11 mouse cellular contexts compared by ENCODE assay signal in the genomic region with DNA sequence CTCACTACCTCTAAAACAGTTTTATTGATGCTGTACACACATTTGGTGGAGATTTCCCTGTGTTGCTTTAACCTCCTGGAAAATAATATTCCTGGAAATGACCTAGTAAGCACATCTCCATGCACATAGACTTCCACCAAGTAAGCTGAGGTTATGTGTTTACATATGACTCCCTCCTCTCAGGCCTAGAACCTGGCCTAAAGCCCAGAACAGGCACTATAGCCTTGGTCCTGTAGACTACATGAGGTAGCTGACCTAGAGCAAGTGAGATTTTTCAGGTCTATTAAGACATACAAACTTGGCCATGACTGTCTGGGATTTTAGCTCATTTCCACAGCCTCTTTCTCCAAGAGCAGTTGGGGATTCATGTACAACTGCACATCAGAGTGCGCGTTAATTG. TPM values are rescaled to one million over a fixed set of nuclear protein-coding genes. Genes with fewer than 3 reads are reported as not detected.
DNase-seq lines count a peak whose midpoint lies in the region; ATAC-seq and TF ChIP-seq lines count a peak whose summit lies in the region.
"Had no signal": no experiment of that assay in that cellular context is flagged by ENCODE, and none has a peak within 500 bp of the region (broad histone marks: within the 10 kb centered on the region; RNA-seq: fewer than 3 reads in every experiment).

No protein-coding gene starts in this region.

- peaks cover 6% of the 10 kb centered on the region; the same call in 1 of the 2 replicates for H3K27me3 ChIP-seq in heart, embryonic 12.5 days (replicated peaks)
- peaks cover 14% of the 10 kb centered on the region for H3K27me3 ChIP-seq in CH12.LX (replicated peaks)
- H3K27me3 ChIP-seq in forebrain, postnatal 0 days (ENCODE audit: insufficient read depth, low read length): no peaks in the 10 kb centered on the region
- no peaks in the 10 kb centered on the region for H3K27me3 ChIP-seq in liver, embryonic 16.5 days (ENCODE audit: control insufficient read depth, insufficient read depth, low read depth, low read length)

- dilution Hi-C loops in CH12.LX (cut with MboI; ENCODE audit: extremely low pct_ligation_motif_present, extremely low pct_unique_long_range_greater_than_20kb, low sequenced_read_pairs): no loop called here

- peaks cover 37% of the 10 kb centered on the region for H3K36me3 ChIP-seq in heart, embryonic 12.5 days
- peaks cover 38 to 44% of the 10 kb centered on the region in 2 experiments for H3K36me3 ChIP-seq in CH12.LX (replicated peaks in 1 of 2; ENCODE audit: control insufficient read depth in 1 of 2, insufficient read depth in 1 of 2, low read length in 1 of 2)
- H3K36me3 ChIP-seq in forebrain, postnatal 0 days (ENCODE audit: insufficient read depth): peaks cover 26% of the 10 kb centered on the region
- H3K36me3 ChIP-seq in liver, embryonic 16.5 days (ENCODE audit: control insufficient read depth, insufficient read depth): peaks cover 10% of the 10 kb centered on the region

- no peak for TF ChIP-seq POLR2A in CH12.LX (IDR thresholded peaks at IDR 0.05; ENCODE audit: low read depth, low read length)

- H3K4me2 ChIP-seq in heart, embryonic 12.5 days: peak overlapping the region; percentile 71; the same call in 1 of the 2 replicates
- H3K4me2 ChIP-seq in CH12.LX (ENCODE audit: insufficient read depth, low read depth, poor library complexity, severe bottlenecking): peak overlapping the region; percentile 67
- H3K4me2 ChIP-seq in forebrain, postnatal 0 days (ENCODE audit: low read depth): peak overlapping the region; percentile 70
- H3K4me2 ChIP-seq in liver, embryonic 16.5 days (ENCODE audit: low read depth, low read length): peak overlapping the region; percentile 88

- in situ Hi-C loops in CH12.LX (cut with MboI; ENCODE audit: low pct_ligation_motif_present, low pct_unique_long_range_greater_than_20kb, low sequenced_read_pairs): no loop called here

- peaks cover 5% of the 10 kb centered on the region; the same call in 1 of the 2 replicates for H3K79me2 ChIP-seq in CH12.LX (replicated peaks; ENCODE audit: control insufficient read depth, extremely low read depth, insufficient read depth, poor library complexity, severe bottlenecking)

- WGBS in heart, embryonic 12.5 days: 96% methylated on average over 2 of the region's 2 CpGs
- 98% methylated on average over 2 of the region's 2 CpGs for WGBS in forebrain, postnatal 0 days
- 94% methylated on average over 2 of the region's 2 CpGs for WGBS in liver, embryonic 16.5 days (ENCODE audit: insufficient replicate concordance)

- H3K27ac ChIP-seq in heart, embryonic 12.5 days (ENCODE audit: poor library complexity, severe bottlenecking): no peak overlapping the region
- H3K27ac ChIP-seq in CH12.LX (ENCODE audit: insufficient read depth, low read depth): no peak overlapping the region
- no peak overlapping the region for H3K27ac ChIP-seq in forebrain, postnatal 0 days (ENCODE audit: low read depth, low read length)
- H3K27ac ChIP-seq in liver, embryonic 16.5 days (ENCODE audit: low read length): peak overlapping the region; percentile 5; the same call in 1 of the 2 replicates

- H3K4me1 ChIP-seq in heart, embryonic 12.5 days (replicated peaks): peaks cover 14% of the 10 kb centered on the region
- peaks cover 7 to 29% of the 10 kb centered on the region in 2 experiments for H3K4me1 ChIP-seq in CH12.LX (ENCODE audit: control insufficient read depth in 1 of 2, insufficient read depth in 2 of 2)
- H3K4me1 ChIP-seq in forebrain, postnatal 0 days (ENCODE audit: insufficient read depth): peaks cover 12% of the 10 kb centered on the region; the same call in 1 of the 2 replicates
- H3K4me1 ChIP-seq in liver, embryonic 16.5 days (ENCODE audit: control insufficient read depth, low read depth, low read length): peaks cover 20% of the 10 kb centered on the region

- no peak for TF ChIP-seq RAD21 in CH12.LX (IDR thresholded peaks at IDR 0.05; ENCODE audit: low read depth, low read length)

- no peaks in the 10 kb centered on the region for H3K9me3 ChIP-seq in heart, embryonic 12.5 days (replicated peaks)
- no peaks in the 10 kb centered on the region for H3K9me3 ChIP-seq in CH12.LX (replicated peaks; ENCODE audit: low read length)
- H3K9me3 ChIP-seq in forebrain, postnatal 0 days (ENCODE audit: low read length): no peaks in the 10 kb centered on the region
- H3K9me3 ChIP-seq in liver, embryonic 16.5 days (replicated peaks; ENCODE audit: control insufficient read depth, low read length): no peaks in the 10 kb centered on the region
- H3K9me3 ChIP-seq: heart, embryonic 10.5 days had no signal

- H3K4me3 ChIP-seq in heart, embryonic 12.5 days: no peak overlapping the region
- H3K4me3 ChIP-seq in CH12.LX (replicated peaks in 1 of 3; ENCODE audit: low read depth in 2 of 3, low read length in 2 of 3, poor library complexity in 1 of 3): peak overlapping the region; percentile 63 to 100 (median 81)
- peak overlapping the region; percentile 61; the same call in 1 of the 2 replicates for H3K4me3 ChIP-seq in forebrain, postnatal 0 days (ENCODE audit: low read depth, low read length)
- 0 out of 2 replicates have a peak overlapping the region, but pooled peaks have one; percentile 87 for H3K4me3 ChIP-seq in liver, embryonic 16.5 days (ENCODE audit: low read depth, low read length)

- DNase-seq in heart, adult 18-20 months: no peak
- DNase-seq in CH12.LX (ENCODE audit: extremely low read depth): no peak
- DNase-seq in forebrain, postnatal 0 days: no peak
- no peak for DNase-seq in right cerebral cortex, postnatal 14 days
- no peak for DNase-seq in layer of hippocampus, adult 18-20 months (ENCODE audit: low spot score in 2 of 2)

- H3K9ac ChIP-seq in heart, embryonic 12.5 days: 0 out of 2 replicates have a peak overlapping the region, but pooled peaks have one; percentile 81
- H3K9ac ChIP-seq in CH12.LX (ENCODE audit: insufficient read depth, low read depth): peak overlapping the region; percentile 74
- 0 out of 2 replicates have a peak overlapping the region, but pooled peaks have one; percentile 77 for H3K9ac ChIP-seq in forebrain, postnatal 0 days
- H3K9ac ChIP-seq in liver, embryonic 16.5 days (ENCODE audit: low read depth, low read length): no peak overlapping the region

- no peak for TF ChIP-seq CTCF in CH12.LX (conservative IDR thresholded peaks at IDR 0.05 in 1 of 2, IDR thresholded peaks at IDR 0.05 in 1 of 2; ENCODE audit: low read depth in 2 of 2, low read length in 2 of 2)
- TF ChIP-seq CTCF in forebrain, postnatal 0 days (IDR thresholded peaks at IDR 0.05; ENCODE audit: low read depth): no peak

- no peak for TF ChIP-seq EP300 in CH12.LX (IDR thresholded peaks at IDR 0.05; ENCODE audit: low read length)

- no peak for ATAC-seq in heart, embryonic 12.5 days (ENCODE audit: insufficient number of reproducible peaks, low FRiP score)
- ATAC-seq in forebrain, postnatal 0 days: no peak
- ATAC-seq in liver, embryonic 16.5 days (ENCODE audit: low read depth): no peak
- ATAC-seq in CD4-positive, CD25-positive, alpha-beta regulatory T cell, adult 4 months: no peak

RNA-seq across cellular contexts. Expression of a gene that starts 1.7 kb away (rescaled TPM):
- 49.2 and 56.6 TPM in 2 replicates for polyA plus RNA-seq in heart, embryonic 12.5 days (2016; fragmentation: Nextera tagmentation; extraction: Ambion mirVana)
- 10 to 100 TPM; 31.8 to 32.1 TPM for total RNA-seq in heart, adult 18-20 months (2021)
- 111 and 138 TPM in 2 replicates for total RNA-seq in CH12.LX (2012; rRNA removed)
- 98.4 and 110 TPM in 2 replicates for total RNA-seq in CH12.LX (2014; rRNA removed)
- 78.0 and 111 TPM in 2 replicates for polyA plus RNA-seq in CH12.LX (2012; ENCODE audit: insufficient read length, low read depth)
- total RNA-seq in forebrain, postnatal 0 days (2014; rRNA removed): 206 and 244 TPM in 2 replicates
- 91.4 and 103 TPM in 2 replicates for polyA plus RNA-seq in forebrain, postnatal 0 days (2015; fragmentation: Nextera tagmentation; extraction: Ambion mirVana)
- 25.2 and 25.7 TPM in 2 replicates for polyA plus RNA-seq in liver, embryonic 16.5 days (2015; fragmentation: Nextera tagmentation; extraction: Ambion mirVana)
- 10 to 100 TPM; 53.9 to 68.8 TPM for polyA plus RNA-seq in CD4-positive, CD25-positive, alpha-beta regulatory T cell, adult 4 months (2017; shearing (Covaris generic))
- total RNA-seq in layer of hippocampus, adult 18-20 months (2021): 100 to 1,000 TPM; 199 to 205 TPM

RNA-seq across cellular contexts. Expression of a gene that starts 20.7 kb away (rescaled TPM):
- polyA plus RNA-seq in heart, embryonic 12.5 days (2016; fragmentation: Nextera tagmentation; extraction: Ambion mirVana): 0.82 and 1.1 TPM in 2 replicates
- total RNA-seq in heart, adult 18-20 months (2021): under 1 TPM in 1 of 2 experiments, not detected in 1; 0.18 TPM
- total RNA-seq in CH12.LX (2012; rRNA removed): 0.08 TPM in 1 of 2 replicates, not detected in the other
- total RNA-seq in CH12.LX (2014; rRNA removed): not detected in 2 replicates
- not detected in 2 replicates for polyA plus RNA-seq in CH12.LX (2012; ENCODE audit: insufficient read length, low read depth)
- total RNA-seq in forebrain, postnatal 0 days (2014; rRNA removed): 15.2 and 21.8 TPM in 2 replicates
- 7.5 and 12.7 TPM in 2 replicates for polyA plus RNA-seq in forebrain, postnatal 0 days (2015; fragmentation: Nextera tagmentation; extraction: Ambion mirVana)
- 3.8 and 6.3 TPM in 2 replicates for polyA plus RNA-seq in liver, embryonic 16.5 days (2015; fragmentation: Nextera tagmentation; extraction: Ambion mirVana)
- polyA plus RNA-seq in CD4-positive, CD25-positive, alpha-beta regulatory T cell, adult 4 months (2017; shearing (Covaris generic)): under 1 TPM in 1 of 2 experiments, not detected in 1; 0.27 TPM
- total RNA-seq in layer of hippocampus, adult 18-20 months (2021): 10 to 100 TPM; 98.5 to 98.6 TPM
- polyA plus RNA-seq: C2C12 had no signal

RNA-seq across cellular contexts. Expression of a gene that starts 20.8 kb away (rescaled TPM):
- polyA plus RNA-seq in heart, embryonic 12.5 days (2016; fragmentation: Nextera tagmentation; extraction: Ambion mirVana): 35.9 and 37.0 TPM in 2 replicates
- 10 to 100 TPM; 13.5 to 13.6 TPM for total RNA-seq in heart, adult 18-20 months (2021)
- total RNA-seq in CH12.LX (2012; rRNA removed) (64.3 and 72.7 TPM in 2 replicates), CH12.LX (2014; rRNA removed) (80.7 and 83.3 TPM in 2 replicates)
- 79.4 and 82.4 TPM in 2 replicates for polyA plus RNA-seq in CH12.LX (2012; ENCODE audit: insufficient read length, low read depth)
- total RNA-seq in forebrain, postnatal 0 days (2014; rRNA removed): 69.2 and 71.0 TPM in 2 replicates
- 58.3 and 64.4 TPM in 2 replicates for polyA plus RNA-seq in forebrain, postnatal 0 days (2015; fragmentation: Nextera tagmentation; extraction: Ambion mirVana)
- polyA plus RNA-seq in liver, embryonic 16.5 days (2015; fragmentation: Nextera tagmentation; extraction: Ambion mirVana): 18.9 and 21.1 TPM in 2 replicates
- 10 to 100 TPM; 66.1 to 98.7 TPM for polyA plus RNA-seq in CD4-positive, CD25-positive, alpha-beta regulatory T cell, adult 4 months (2017; shearing (Covaris generic))
- total RNA-seq in layer of hippocampus, adult 18-20 months (2021): 10 to 100 TPM; 39.6 to 44.0 TPM

RNA-seq across cellular contexts. Expression of a gene that starts 50.9 kb away (rescaled TPM):
- 0.09 and 0.23 TPM in 2 replicates for polyA plus RNA-seq in heart, embryonic 12.5 days (2016; fragmentation: Nextera tagmentation; extraction: Ambion mirVana)
- total RNA-seq in heart, adult 18-20 months (2021): not detected
- total RNA-seq in CH12.LX (2012; rRNA removed) (not detected in 2 replicates), CH12.LX (2014; rRNA removed) (not detected in 2 replicates)
- polyA plus RNA-seq in CH12.LX (2012; ENCODE audit: insufficient read length, low read depth): 0.17 TPM in 1 of 2 replicates, not detected in the other
- 3.0 and 3.5 TPM in 2 replicates for total RNA-seq in forebrain, postnatal 0 days (2014; rRNA removed)
- 2.3 and 4.1 TPM in 2 replicates for polyA plus RNA-seq in forebrain, postnatal 0 days (2015; fragmentation: Nextera tagmentation; extraction: Ambion mirVana)
- polyA plus RNA-seq in liver, embryonic 16.5 days (2015; fragmentation: Nextera tagmentation; extraction: Ambion mirVana): 0.06 TPM in 1 of 2 replicates, not detected in the other
- polyA plus RNA-seq in CD4-positive, CD25-positive, alpha-beta regulatory T cell, adult 4 months (2017; shearing (Covaris generic)): not detected
- total RNA-seq in layer of hippocampus, adult 18-20 months (2021): under 1 TPM; 0.92 to 0.94 TPM
- total RNA-seq: liver, adult 2 months had no signal
- polyA plus RNA-seq: liver, adult 2 months had no signal

RNA-seq across cellular contexts. Expression of a gene that starts 51.5 kb away (rescaled TPM):
- 0.86 and 1.2 TPM in 2 replicates for polyA plus RNA-seq in heart, embryonic 12.5 days (2016; fragmentation: Nextera tagmentation; extraction: Ambion mirVana)
- 1 to 10 TPM; 1.8 TPM for total RNA-seq in heart, adult 18-20 months (2021)
- total RNA-seq in CH12.LX (2012; rRNA removed): not detected in 2 replicates
- total RNA-seq in CH12.LX (2014; rRNA removed): not detected in 2 replicates
- polyA plus RNA-seq in CH12.LX (2012; ENCODE audit: insufficient read length, low read depth): not detected in 2 replicates
- total RNA-seq in forebrain, postnatal 0 days (2014; rRNA removed): 1.3 and 1.9 TPM in 2 replicates
- polyA plus RNA-seq in forebrain, postnatal 0 days (2015; fragmentation: Nextera tagmentation; extraction: Ambion mirVana): 1.5 and 2.8 TPM in 2 replicates
- polyA plus RNA-seq in liver, embryonic 16.5 days (2015; fragmentation: Nextera tagmentation; extraction: Ambion mirVana): 0.07 and 0.09 TPM in 2 replicates
- polyA plus RNA-seq in CD4-positive, CD25-positive, alpha-beta regulatory T cell, adult 4 months (2017; shearing (Covaris generic)): not detected
- total RNA-seq in layer of hippocampus, adult 18-20 months (2021): 1 to 10 TPM; 1.0 to 1.2 TPM
- polyA plus RNA-seq: liver, adult 2 months had no signal
